Mouse (Mus musculus) fat pad, adult 2 months (tissue): ENCODE data around the gene Srsf6.

Experiments used
- DNase-seq: peaks from one replicate; pipeline ENCODE4 v3.0.0-alpha.2; 2011; ENCODE audit warnings: low read depth, low spot score; ENCODE audit errors: extremely low read depth

Gene Srsf6

DNA sequence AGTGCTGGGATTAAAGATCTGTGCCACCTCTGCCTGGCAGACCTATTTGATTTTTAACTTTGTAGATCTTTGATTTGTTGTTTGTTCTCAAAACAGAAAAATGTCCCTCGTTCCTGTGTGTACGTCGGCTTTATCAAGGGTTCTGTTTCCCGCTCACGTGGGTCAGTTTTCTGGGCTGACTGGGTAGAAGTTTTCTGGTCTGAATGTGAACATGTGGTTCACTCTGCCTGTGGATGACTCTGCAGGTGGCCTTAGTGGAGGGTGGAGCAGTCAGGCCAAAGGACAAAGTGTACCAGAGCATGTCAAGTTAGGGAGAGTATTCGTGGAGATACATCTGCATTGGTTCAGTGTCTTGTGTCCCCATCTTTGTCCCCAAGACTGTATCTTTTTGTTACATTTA lies 53.1 kb downstream of the Srsf6 start:
- no peak for DNase-seq

DNA sequence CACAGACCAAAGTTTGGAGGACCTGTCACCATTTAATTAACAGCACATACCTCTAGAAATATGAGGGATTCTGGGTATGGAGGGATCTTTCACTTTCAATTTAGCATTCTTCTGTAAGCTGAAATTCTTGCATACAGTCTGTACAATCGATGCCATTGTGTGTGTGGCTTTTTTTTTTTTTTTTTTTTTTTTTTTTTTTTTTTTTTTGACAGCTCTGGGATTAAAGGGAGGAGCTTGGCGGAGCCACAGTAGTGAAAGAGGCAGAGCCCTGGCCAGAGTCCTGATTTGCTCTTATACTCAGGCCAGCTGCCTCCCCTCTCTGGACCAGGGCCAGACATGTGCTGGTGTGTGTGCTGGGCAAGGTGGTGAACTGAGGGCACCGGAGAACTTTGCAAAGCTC lies 54.6 kb downstream of the Srsf6 start:
- no peak for DNase-seq
